Mouse (Mus musculus) brain, embryonic 18.5 days (tissue): Measurements from ENCODE around the gene Me1.

Source experiments
- DNase-seq: peaks from one replicate; pipeline ENCODE4 v3.0.0-alpha.2; 2012; ENCODE audit warnings: low read depth, low spot score

The Me1 gene

DNA sequence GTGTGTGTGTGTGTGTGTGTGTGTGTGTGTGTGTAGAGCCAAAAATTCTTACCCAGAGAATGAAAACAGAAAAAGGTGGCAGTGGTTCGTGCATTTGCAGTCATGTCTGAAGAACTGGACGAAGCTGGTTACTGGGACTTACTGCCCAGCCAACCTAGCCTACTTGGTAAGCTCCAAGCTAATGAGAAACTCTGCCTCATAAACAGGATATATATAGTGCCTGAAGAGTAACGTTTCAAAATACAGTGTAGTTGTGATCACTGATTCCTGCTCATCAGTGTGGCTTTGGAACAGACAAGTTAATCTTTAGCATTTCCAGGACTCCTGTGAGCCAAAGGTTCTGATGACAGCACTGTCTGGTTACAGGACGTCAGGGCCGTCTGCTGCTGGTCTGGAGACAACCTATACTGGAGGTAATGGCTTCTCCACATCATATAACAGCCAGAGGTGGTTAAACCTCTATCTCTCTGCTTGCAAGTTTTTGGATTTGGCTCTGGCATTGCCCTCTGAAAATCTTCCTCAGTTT, 146.1 kb downstream of the Me1 start:
- DNase-seq: no peak

DNA sequence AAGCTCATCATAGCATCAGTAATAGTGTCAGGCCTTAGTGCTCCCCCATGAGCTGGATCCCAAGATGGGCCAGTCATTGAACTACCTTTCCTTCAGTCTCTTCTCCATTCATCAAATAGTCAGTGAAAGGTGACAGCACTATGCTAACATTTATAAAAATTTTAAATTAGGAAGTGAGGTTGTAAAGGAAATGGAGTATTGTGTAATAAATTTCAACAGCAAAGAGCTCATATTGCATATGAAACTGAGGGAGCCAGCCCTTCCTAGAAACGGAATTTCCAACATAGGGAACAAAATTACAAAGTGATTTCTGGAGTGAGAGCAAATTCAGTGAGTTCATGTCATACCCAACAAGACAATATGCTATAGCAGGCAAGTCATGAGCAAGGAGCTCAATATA, 151.2 kb downstream of the Me1 start:
- no peak for DNase-seq

DNA sequence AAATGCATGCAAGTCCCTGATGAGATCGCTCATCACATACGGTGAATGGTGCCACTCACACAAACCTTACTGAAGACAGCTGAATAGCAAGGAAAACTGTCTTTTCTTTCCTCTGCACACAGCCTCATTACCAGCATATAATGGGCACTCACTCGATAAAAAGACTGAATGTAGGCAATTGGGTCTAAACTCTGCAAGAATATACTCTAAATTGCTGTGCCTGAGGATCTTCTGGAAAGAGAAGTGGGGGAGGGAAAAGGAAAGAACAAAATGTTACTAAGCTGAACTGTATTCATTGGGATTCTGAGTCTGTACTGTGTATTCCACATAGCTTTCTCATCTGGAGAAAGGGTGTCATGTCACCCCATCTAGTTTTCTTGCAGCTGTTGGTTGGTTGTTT, 152.3 kb downstream of the Me1 start:
- DNase-seq: no peak

DNA sequence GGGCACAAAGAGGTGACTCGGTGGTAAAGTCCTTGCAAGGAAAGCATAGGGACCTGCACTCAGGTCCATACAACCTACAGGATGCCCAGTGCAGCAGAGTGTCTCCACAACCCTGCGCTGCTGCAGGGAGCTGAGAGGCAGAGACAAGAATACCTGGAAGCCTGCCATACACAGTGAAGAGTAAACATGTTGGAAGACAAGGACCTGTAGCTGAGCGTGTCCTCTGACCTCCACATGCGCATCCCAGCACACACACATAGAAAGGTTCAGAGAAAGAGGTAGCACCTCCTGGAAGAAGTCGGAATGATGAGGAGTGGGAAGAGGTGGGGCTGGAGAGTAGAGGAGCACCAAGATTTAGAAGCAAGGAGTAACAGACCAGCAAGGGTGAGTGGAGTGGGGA, 161.7 kb downstream of the Me1 start:
- DNase-seq: no peak
